Mouse (Mus musculus): ENCODE measurements at regions not wholly inside any gene's neighbourhood (a gene's known extent, or its start where the extent isn't known, plus 50 kb on each side); places are given as distances from the start of the nearest gene placed in this dataset.

DNA sequence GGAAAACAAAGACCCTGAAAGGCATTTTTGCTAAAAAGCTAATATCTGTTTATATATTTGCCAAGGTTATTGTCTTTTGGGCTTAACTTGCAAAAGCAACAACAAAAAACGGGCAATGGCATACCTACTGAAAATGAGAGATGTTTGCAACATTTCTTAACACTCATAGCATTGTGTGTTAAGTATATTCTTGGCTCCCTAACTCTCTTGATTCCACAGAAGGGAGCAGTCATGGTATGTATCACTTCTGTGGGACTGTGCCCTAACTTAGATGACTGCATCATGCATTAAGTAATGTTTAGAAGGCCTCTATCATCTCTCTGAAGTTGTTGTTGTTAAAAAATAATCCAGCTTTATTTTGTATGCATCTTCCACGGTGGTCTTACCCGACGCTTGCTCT is 67.5 kb upstream of the Ednrb start:
- no peak overlapping the region for H3K9ac ChIP-seq (ENCODE audit: insufficient read depth, low read depth)
- no peak for DNase-seq (ENCODE audit: extremely low read depth)

DNA sequence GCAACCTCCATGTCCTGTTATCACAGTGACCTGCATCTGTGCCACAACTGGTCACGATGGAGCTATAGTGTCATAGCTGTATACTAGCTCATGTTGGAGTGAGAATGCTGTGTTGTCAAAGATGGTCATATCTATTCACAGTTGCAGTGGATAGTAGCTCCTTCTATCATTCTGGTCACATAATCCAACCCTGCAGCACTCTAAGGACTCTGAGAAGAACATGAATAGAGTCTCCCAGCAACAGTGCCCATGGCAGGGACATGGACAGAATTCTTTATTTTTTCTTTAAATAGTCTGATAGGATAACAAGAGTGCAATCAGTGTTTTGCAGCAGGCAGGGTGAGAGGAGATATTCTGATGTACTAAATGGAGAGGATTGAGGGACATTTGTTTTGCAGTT is 67.1 kb upstream of the Ednrb start:
- Histone ChIP-seq H3K4me2 (ENCODE audit: insufficient read depth, low read depth, poor library complexity, severe bottlenecking) (no peak overlapping the region), H3K27me3 (replicated peaks) (no peaks in the 10 kb centered on the region), H3K9me3 (replicated peaks; ENCODE audit: low read length) (no peaks in the 10 kb centered on the region), H3K27ac (ENCODE audit: insufficient read depth, low read depth) (no peak overlapping the region), H3K4me3 (replicated peaks in 1 of 3; ENCODE audit: low read depth in 2 of 3, low read length in 2 of 3, poor library complexity in 1 of 3) (no peak overlapping the region), H3K36me3 (replicated peaks in 1 of 2; ENCODE audit: control insufficient read depth in 1 of 2, insufficient read depth in 1 of 2, low read length in 1 of 2) (no peaks in the 10 kb centered on the region), H3K4me1 (ENCODE audit: control insufficient read depth in 1 of 2, insufficient read depth in 2 of 2) (peaks cover 0 to 6% of the 10 kb centered on the region in 2 experiments; a peak in 1 of 4 replicates), H3K79me2 (replicated peaks; ENCODE audit: control insufficient read depth, extremely low read depth, insufficient read depth, poor library complexity, severe bottlenecking) (no peaks in the 10 kb centered on the region), H3K9ac (ENCODE audit: insufficient read depth, low read depth) (no peak overlapping the region)
- no peak for DNase-seq (ENCODE audit: extremely low read depth)
- in situ Hi-C loops (cut with MboI; ENCODE audit: low pct_ligation_motif_present, low pct_unique_long_range_greater_than_20kb, low sequenced_read_pairs) (no loop called here), dilution Hi-C loops (cut with MboI; ENCODE audit: extremely low pct_ligation_motif_present, extremely low pct_unique_long_range_greater_than_20kb, low sequenced_read_pairs) (no loop called here)
- TF ChIP-seq EP300 (IDR thresholded peaks at IDR 0.05; ENCODE audit: low read length) (no peak), MYC (IDR thresholded peaks at IDR 0.05; ENCODE audit: low read depth, low read length) (no peak), USF2 (conservative IDR thresholded peaks at IDR 0.05; ENCODE audit: low read depth, low read length) (no peak), RCOR1 (conservative IDR thresholded peaks at IDR 0.05; ENCODE audit: low read depth, low read length) (no peak), CHD1 (IDR thresholded peaks at IDR 0.05; ENCODE audit: low read depth, low read length) (no peak), POLR2A (IDR thresholded peaks at IDR 0.05; ENCODE audit: low read depth, low read length) (no peak), HCFC1 (IDR thresholded peaks at IDR 0.05; ENCODE audit: low read depth, low read length) (no peak), NELFE (IDR thresholded peaks at IDR 0.05; ENCODE audit: low read depth, low read length) (no peak), CHD2 (IDR thresholded peaks at IDR 0.05; ENCODE audit: low read length) (no peak), JUND (conservative IDR thresholded peaks at IDR 0.05; ENCODE audit: low read depth, low read length) (no peak), MXI1 (IDR thresholded peaks at IDR 0.05; ENCODE audit: low read depth, low read length) (no peak), GABPA (IDR thresholded peaks at IDR 0.05; ENCODE audit: insufficient replicate concordance, low read depth, low read length) (no peak), MAZ (IDR thresholded peaks at IDR 0.05; ENCODE audit: low read depth, low read length) (no peak), JUN (IDR thresholded peaks at IDR 0.05; ENCODE audit: insufficient read depth, low read depth, low read length) (no peak), ETS1 (conservative IDR thresholded peaks at IDR 0.05; ENCODE audit: low read depth, low read length) (no peak), NRF1 (IDR thresholded peaks at IDR 0.05; ENCODE audit: low read depth, low read length) (no peak), ELF1 (IDR thresholded peaks at IDR 0.05; ENCODE audit: low read depth, low read length) (no peak), SIN3A (IDR thresholded peaks at IDR 0.05; ENCODE audit: low read length) (no peak)

More for the DNA sequence above, 67.5 kb upstream of the Ednrb start:
- TF ChIP-seq MAZ (IDR thresholded peaks at IDR 0.05; ENCODE audit: low read depth, low read length): no peak
- TF ChIP-seq ZNF384 (IDR thresholded peaks at IDR 0.05; ENCODE audit: low read depth, low read length): no peak
- TF ChIP-seq CHD1 (IDR thresholded peaks at IDR 0.05; ENCODE audit: low read depth, low read length): no peak
- TF ChIP-seq TBP (conservative IDR thresholded peaks at IDR 0.05; ENCODE audit: low read depth, low read length): no peak
- TF ChIP-seq ZMIZ1 (IDR thresholded peaks at IDR 0.05; ENCODE audit: low read depth, low read length): no peak
- TF ChIP-seq MAX (IDR thresholded peaks at IDR 0.05; ENCODE audit: low read length): no peak
- in situ Hi-C loops (cut with MboI; ENCODE audit: low pct_ligation_motif_present, low pct_unique_long_range_greater_than_20kb, low sequenced_read_pairs) (no loop called here), dilution Hi-C loops (cut with MboI; ENCODE audit: extremely low pct_ligation_motif_present, extremely low pct_unique_long_range_greater_than_20kb, low sequenced_read_pairs) (no loop called here)
- Histone ChIP-seq H3K36me3 (replicated peaks in 1 of 2; ENCODE audit: control insufficient read depth in 1 of 2, insufficient read depth in 1 of 2, low read length in 1 of 2) (no peaks in the 10 kb centered on the region), H3K4me1 (ENCODE audit: control insufficient read depth in 1 of 2, insufficient read depth in 2 of 2) (peaks cover 0 to 6% of the 10 kb centered on the region in 2 experiments; a peak in 1 of 4 replicates), H3K27me3 (replicated peaks) (no peaks in the 10 kb centered on the region), H3K4me2 (ENCODE audit: insufficient read depth, low read depth, poor library complexity, severe bottlenecking) (no peak overlapping the region), H3K4me3 (replicated peaks in 1 of 3; ENCODE audit: low read depth in 2 of 3, low read length in 2 of 3, poor library complexity in 1 of 3) (no peak overlapping the region), H3K27ac (ENCODE audit: insufficient read depth, low read depth) (no peak overlapping the region), H3K79me2 (replicated peaks; ENCODE audit: control insufficient read depth, extremely low read depth, insufficient read depth, poor library complexity, severe bottlenecking) (no peaks in the 10 kb centered on the region), H3K9me3 (replicated peaks; ENCODE audit: low read length) (no peaks in the 10 kb centered on the region)

Measured in CH12.LX (cell line).